Mouse (Mus musculus) midbrain, embryonic 15.5 days (tissue): ENCODE measurements at regions not wholly inside any gene's neighbourhood (a gene's known extent, or its start where the extent isn't known, plus 50 kb on each side); places are given as distances from the start of the nearest gene placed in this dataset.

ENCODE experiments used
- ATAC-seq: fragments of 200-750 bp; cut with Nextera tagmentation; replicated peaks from 2 replicates; pipeline ENCODE4 v1.8.0; 2017; ENCODE audit warnings: moderate TSS enrichment
- H3K27ac ChIP-seq: fragments of 300-500 bp; sonication (generic); 2 replicates; pipeline ENCODE4 v1.5.1; 2015; ENCODE audit warnings: mild to moderate bottlenecking, inconsistent platforms
- H3K27me3 ChIP-seq: fragments of 300-500 bp; sonication (generic); replicated peaks from 2 replicates; pipeline ENCODE4 v1.6.1; 2015; ENCODE audit warnings: inconsistent platforms
- H3K36me3 ChIP-seq: fragments of 300-500 bp; sonication (generic); replicated peaks from 2 replicates; pipeline ENCODE4 v1.6.1; 2015; ENCODE audit warnings: inconsistent platforms
- H3K4me1 ChIP-seq: fragments of 300-500 bp; sonication (generic); 2 replicates; pipeline ENCODE4 v1.6.1; 2015; ENCODE audit warnings: inconsistent platforms
- H3K4me2 ChIP-seq: fragments of 300-500 bp; sonication (generic); 2 replicates; pipeline ENCODE4 v1.6.1; 2015; ENCODE audit warnings: inconsistent platforms, mild to moderate bottlenecking, moderate library complexity
- H3K4me3 ChIP-seq: fragments of 300-500 bp; sonication (generic); 2 replicates; pipeline ENCODE4 v1.5.1; 2015; ENCODE audit warnings: mild to moderate bottlenecking, inconsistent platforms
- H3K9ac ChIP-seq: fragments of 300-500 bp; sonication (generic); 2 replicates; pipeline ENCODE4 v1.6.1; 2015; ENCODE audit warnings: mild to moderate bottlenecking, inconsistent platforms
- H3K9me3 ChIP-seq: fragments of 300-500 bp; sonication (generic); 2 replicates; pipeline ENCODE4 v1.6.1; 2016; ENCODE audit warnings: inconsistent platforms
- WGBS: fragments of 180-500 bp; shearing (Covaris S2); methylation state at CpG from one replicate; pipeline ENCODE4 v1.1.7; 2015; ENCODE audit warnings: mixed read lengths; 5-methylcytosine and 5-hydroxymethylcytosine counted together

GRCm38 (mm10) chr1:168743435-168743834, 311.4 kb upstream of the Pbx1 start:
- no peaks in the 10 kb centered on the region for H3K4me1 ChIP-seq
- H3K4me3 ChIP-seq, result no peak overlapping the region
- no peaks in the 10 kb centered on the region for H3K36me3 ChIP-seq
- ATAC-seq, result no peak
- H3K9ac ChIP-seq, result no peak overlapping the region
- WGBS, result 76% methylated on average over 1 of the region's 1 CpGs
- no peaks in the 10 kb centered on the region for H3K27me3 ChIP-seq
- no peak overlapping the region for H3K4me2 ChIP-seq
- H3K9me3 ChIP-seq, result no peaks in the 10 kb centered on the region
- no peak overlapping the region for H3K27ac ChIP-seq

DNA sequence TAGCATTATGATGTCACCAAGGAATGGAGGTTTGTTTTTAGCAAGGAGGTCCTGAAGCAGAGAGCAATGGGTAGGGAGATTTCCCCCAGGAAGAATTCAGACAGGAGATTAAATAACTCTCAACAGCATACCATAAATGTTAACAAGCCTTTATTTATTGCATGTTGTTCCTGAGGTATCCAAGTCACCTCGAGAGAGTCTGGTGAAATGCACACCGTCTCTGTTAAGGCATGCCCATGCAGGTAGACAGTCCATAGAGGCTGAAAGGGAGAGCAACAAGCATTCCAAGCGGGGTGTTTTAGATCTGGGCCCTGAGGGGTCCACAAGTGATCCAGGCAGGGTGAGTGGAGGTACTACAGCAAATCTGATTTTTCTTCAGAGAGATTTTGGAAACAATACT, 305.9 kb upstream of the Pbx1 start:
- H3K9me3 ChIP-seq, result no peaks in the 10 kb centered on the region
- H3K4me3 ChIP-seq, result no peak overlapping the region
- no peak overlapping the region for H3K27ac ChIP-seq
- H3K4me1 ChIP-seq, result no peaks in the 10 kb centered on the region
- no peaks in the 10 kb centered on the region for H3K36me3 ChIP-seq
- H3K27me3 ChIP-seq, result no peaks in the 10 kb centered on the region
- ATAC-seq, result no peak
- WGBS, result 83% methylated on average over 3 of the region's 3 CpGs
- no peak overlapping the region for H3K9ac ChIP-seq
- H3K4me2 ChIP-seq, result no peak overlapping the region

GRCm38 (mm10) chr1:168737277-168737863, 305.3 kb upstream of the Pbx1 start:
- Histone ChIP-seq H3K9ac (no peak overlapping the region), H3K27ac (no peak overlapping the region), H3K4me1 (no peaks in the 10 kb centered on the region), H3K27me3 (no peaks in the 10 kb centered on the region), H3K9me3 (no peaks in the 10 kb centered on the region), H3K36me3 (no peaks in the 10 kb centered on the region), H3K4me3 (no peak overlapping the region), H3K4me2 (no peak overlapping the region)
- no peak for ATAC-seq
- WGBS, result 70% methylated on average over 7 of the region's 7 CpGs

DNA sequence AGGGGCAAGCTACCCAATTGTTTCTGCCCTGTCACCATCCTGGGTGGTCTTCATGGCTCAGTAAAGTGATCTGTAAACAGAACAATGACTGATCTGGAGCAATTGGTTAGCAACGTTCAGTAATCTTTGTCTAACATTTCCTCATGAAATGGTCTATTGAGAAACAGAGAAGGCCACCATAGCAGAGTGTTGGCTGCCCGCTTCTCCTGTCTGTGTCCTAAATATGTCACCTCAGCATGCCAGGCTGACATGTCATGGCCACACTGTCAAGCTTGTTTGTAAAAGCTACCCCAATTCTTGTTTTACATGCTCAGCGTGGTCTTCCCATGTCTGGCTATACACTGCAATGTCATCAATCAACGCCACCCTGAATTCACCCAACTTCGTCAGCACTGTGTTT, 301.0 kb upstream of the Pbx1 start:
- Histone ChIP-seq H3K4me2 (no peak overlapping the region), H3K27me3 (no peaks in the 10 kb centered on the region), H3K36me3 (no peaks in the 10 kb centered on the region), H3K4me1 (no peaks in the 10 kb centered on the region), H3K27ac (no peak overlapping the region), H3K9me3 (no peaks in the 10 kb centered on the region), H3K9ac (no peak overlapping the region), H3K4me3 (no peak overlapping the region)
- WGBS, result 75% methylated on average over 5 of the region's 5 CpGs
- ATAC-seq, result no peak

DNA sequence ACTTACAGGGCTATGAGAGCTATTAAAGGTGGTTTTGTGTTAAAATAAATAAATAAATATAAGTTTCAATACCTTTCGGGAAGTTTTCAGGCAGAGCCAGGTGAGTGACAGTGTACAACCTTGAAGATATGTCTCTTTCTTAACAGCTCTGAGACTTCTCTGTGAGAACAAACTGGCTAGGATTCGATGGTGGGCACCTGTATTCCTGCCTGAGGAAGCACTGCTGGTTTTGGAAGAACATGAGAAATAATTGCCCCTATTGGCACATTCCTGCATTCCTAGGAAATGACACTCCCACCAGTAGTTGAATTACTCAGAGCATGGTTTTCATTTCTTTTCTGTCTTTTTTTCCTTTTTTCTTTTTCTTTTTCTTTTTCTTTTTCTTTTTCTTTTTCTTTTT, 277.8 kb upstream of the Pbx1 start:
- H3K4me1 ChIP-seq, result peaks cover 13% of the 10 kb centered on the region
- ATAC-seq, result no peak

DNA sequence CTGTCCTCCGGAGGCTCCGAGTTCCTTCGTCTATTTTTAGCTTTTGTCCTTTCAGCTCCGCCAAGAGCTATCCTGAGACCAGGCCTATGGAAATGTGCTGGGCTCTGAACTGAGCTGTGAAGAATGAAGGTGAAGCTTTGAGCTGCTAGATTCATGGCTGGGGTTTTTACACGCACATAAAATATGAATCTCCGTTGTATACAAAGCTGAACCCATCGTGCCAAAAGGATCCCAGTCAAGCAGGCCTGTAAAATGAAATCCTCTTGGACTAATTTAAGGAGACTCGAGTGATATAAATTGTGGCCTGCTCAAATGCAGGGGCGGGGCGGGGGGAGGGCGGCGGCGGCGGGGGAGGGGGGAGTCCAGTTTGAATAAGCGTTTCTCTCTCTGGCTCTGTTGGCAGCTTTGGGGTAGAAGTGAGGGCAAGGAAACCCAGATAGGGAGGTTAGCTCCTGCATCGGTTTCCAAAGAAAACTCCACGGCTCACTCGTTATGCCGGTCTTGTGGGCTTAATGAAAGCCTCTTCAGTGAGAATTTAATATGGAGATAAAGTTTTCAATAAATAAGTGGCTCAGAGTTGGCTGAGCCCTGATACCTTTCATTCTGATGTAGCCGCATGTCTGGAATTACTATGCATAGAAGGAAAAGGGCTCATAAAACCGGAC, 277.1 kb upstream of the Pbx1 start:
- Histone ChIP-seq H3K27ac (peak overlapping the region; percentile 62), H3K4me3 (no peak overlapping the region), H3K4me1 (peaks cover 13% of the 10 kb centered on the region), H3K9me3 (no peaks in the 10 kb centered on the region), H3K4me2 (peak overlapping the region; percentile 24), H3K36me3 (no peaks in the 10 kb centered on the region), H3K27me3 (no peaks in the 10 kb centered on the region), H3K9ac (no peak overlapping the region)
- WGBS, result 24% methylated on average over 21 of the region's 21 CpGs
- peak; percentile 69 for ATAC-seq

More for the DNA sequence above, 277.8 kb upstream of the Pbx1 start:
- Histone ChIP-seq H3K27ac (peak overlapping the region; percentile 62; the same call in 1 of the 2 replicates), H3K36me3 (no peaks in the 10 kb centered on the region), H3K9ac (no peak overlapping the region), H3K9me3 (no peaks in the 10 kb centered on the region), H3K4me3 (no peak overlapping the region), H3K27me3 (no peaks in the 10 kb centered on the region), H3K4me2 (no peak overlapping the region)
- 71% methylated on average over 2 of the region's 2 CpGs for WGBS

GRCm38 (mm10) chr1:168708161-168708865, 276.2 kb upstream of the Pbx1 start:
- Histone ChIP-seq H3K9ac (no peak overlapping the region), H3K4me3 (no peak overlapping the region), H3K4me1 (peaks cover 13% of the 10 kb centered on the region), H3K27me3 (no peaks in the 10 kb centered on the region), H3K9me3 (no peaks in the 10 kb centered on the region), H3K4me2 (0 out of 2 replicates have a peak overlapping the region, but pooled peaks have one; percentile 24), H3K36me3 (no peaks in the 10 kb centered on the region), H3K27ac (peak overlapping the region; percentile 62; the same call in 1 of the 2 replicates)
- no peak for ATAC-seq
- 30% methylated on average over 11 of the region's 11 CpGs for WGBS

DNA sequence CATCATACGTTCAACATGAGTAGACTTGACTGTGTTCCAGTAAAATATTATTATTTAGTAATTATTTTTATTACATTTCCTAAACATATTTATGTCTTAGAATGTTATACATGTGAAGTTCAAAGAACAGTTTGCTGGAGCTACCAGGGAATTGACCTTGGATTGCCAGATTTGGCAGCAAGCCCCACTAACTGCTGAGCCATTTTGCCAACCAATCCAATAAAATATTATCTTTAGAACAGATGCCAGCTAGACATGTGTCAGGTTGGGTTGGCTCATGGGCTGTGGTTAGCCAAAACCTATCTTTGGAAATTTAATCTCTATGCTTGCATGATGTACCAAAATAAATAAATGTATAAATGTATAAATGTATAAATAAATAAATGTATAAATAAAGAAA, 265.3 kb upstream of the Pbx1 start:
- 91% methylated on average over 1 of the region's 1 CpGs for WGBS
- Histone ChIP-seq H3K9me3 (no peaks in the 10 kb centered on the region), H3K9ac (no peak overlapping the region), H3K4me2 (no peak overlapping the region), H3K4me3 (no peak overlapping the region), H3K27ac (no peak overlapping the region), H3K27me3 (no peaks in the 10 kb centered on the region), H3K4me1 (no peaks in the 10 kb centered on the region), H3K36me3 (no peaks in the 10 kb centered on the region)
- no peak for ATAC-seq

- 87% methylated on average over 7 of the region's 7 CpGs for WGBS
- H3K4me1 ChIP-seq, result peaks cover 2% of the 10 kb centered on the region; the same call in 1 of the 2 replicates
- H3K9me3 ChIP-seq, result no peaks in the 10 kb centered on the region
- no peak for ATAC-seq
- H3K27ac ChIP-seq, result no peak overlapping the region
- no peaks in the 10 kb centered on the region for H3K27me3 ChIP-seq
- no peak overlapping the region for H3K4me2 ChIP-seq
- no peak overlapping the region for H3K4me3 ChIP-seq
- no peak overlapping the region for H3K9ac ChIP-seq
- H3K36me3 ChIP-seq, result no peaks in the 10 kb centered on the region
Observed at GRCm38 (mm10) chr1:168686821-168687220, 254.8 kb upstream of the Pbx1 start.

- Histone ChIP-seq H3K9me3 (no peaks in the 10 kb centered on the region), H3K27ac (no peak overlapping the region), H3K4me2 (no peak overlapping the region), H3K36me3 (no peaks in the 10 kb centered on the region), H3K4me1 (peaks cover 8% of the 10 kb centered on the region; the same call in 1 of the 2 replicates), H3K9ac (no peak overlapping the region), H3K4me3 (no peak overlapping the region), H3K27me3 (no peaks in the 10 kb centered on the region)
- WGBS, result 88% methylated on average over 2 of the region's 2 CpGs
- no peak for ATAC-seq
Observed at GRCm38 (mm10) chr1:168685147-168685546, 253.1 kb upstream of the Pbx1 start.

DNA sequence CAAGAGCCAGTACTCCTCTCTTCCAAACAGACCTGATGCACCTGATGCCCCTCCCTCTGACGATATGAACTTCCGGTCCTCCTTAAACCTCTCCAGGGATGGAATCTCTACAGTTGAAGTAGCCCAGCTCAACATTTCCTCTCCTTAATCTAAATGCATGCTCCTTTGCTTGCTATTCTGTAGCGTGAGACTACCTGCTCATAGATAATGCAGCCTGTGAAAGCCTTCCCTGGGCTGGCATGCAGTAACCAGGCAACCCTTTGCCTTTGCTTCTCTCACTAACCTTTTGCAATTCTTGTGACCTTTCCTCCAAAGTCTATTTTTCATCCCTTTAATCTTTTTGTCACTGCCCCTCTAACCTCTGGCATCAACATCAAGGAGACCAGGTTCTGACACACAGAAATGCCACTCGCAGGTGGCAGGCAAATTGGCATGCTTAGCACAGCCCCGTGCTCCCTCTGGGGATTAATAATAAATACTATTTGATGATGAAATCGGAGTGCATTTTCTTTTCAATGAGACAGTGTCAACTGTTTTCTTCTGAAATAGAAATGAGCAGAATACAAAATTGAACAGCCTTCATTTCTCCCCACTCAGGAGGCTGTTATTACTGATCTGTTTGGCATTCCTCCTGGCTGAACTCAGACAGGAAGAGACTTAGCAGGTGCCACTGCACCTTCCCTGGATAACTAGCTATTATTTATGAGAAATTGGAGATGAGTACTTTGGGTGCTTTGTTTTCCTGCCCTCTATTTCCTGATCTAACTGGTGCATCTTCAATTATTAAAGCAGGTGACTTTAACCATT, 249.8 kb upstream of the Pbx1 start:
- Histone ChIP-seq H3K4me2 (no peak overlapping the region; the same call in 1 of the 2 replicates), H3K36me3 (no peaks in the 10 kb centered on the region), H3K9me3 (no peaks in the 10 kb centered on the region), H3K4me1 (peaks cover 10% of the 10 kb centered on the region), H3K27ac (peak overlapping the region; percentile 68), H3K27me3 (no peaks in the 10 kb centered on the region), H3K9ac (no peak overlapping the region), H3K4me3 (no peak overlapping the region)
- ATAC-seq, result peak; percentile 76
- 53% methylated on average over 6 of the region's 6 CpGs for WGBS

DNA sequence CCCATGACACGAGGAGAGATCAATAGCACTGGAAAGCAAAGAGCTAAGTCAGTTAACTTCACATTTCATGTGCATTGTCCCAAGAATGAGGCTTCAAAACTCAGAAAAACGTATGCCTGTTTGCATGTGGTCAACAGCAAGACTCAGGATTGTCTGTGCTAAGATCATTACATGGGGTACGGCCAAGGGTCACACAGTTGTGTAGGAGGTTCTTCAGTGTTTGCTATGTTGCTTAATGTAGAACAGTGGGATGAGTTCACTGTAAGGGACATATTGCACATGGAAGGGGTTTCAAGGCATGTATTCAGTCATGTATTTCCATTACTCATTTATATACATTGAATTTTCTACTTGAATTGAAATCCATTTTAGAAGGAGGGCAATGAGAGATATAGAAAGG, 248.6 kb upstream of the Pbx1 start:
- Histone ChIP-seq H3K27ac (no peak overlapping the region), H3K4me1 (peaks cover 20% of the 10 kb centered on the region), H3K9ac (no peak overlapping the region), H3K36me3 (no peaks in the 10 kb centered on the region), H3K4me2 (no peak overlapping the region), H3K9me3 (no peaks in the 10 kb centered on the region), H3K4me3 (no peak overlapping the region), H3K27me3 (no peaks in the 10 kb centered on the region)
- ATAC-seq, result no peak
- 78% methylated on average over 3 of the region's 3 CpGs for WGBS
